Mouse (Mus musculus) C2C12 (cell line): ENCODE results near the gene Atp5s. TPM values are rescaled to one million over a fixed set of nuclear protein-coding genes. Genes with fewer than 3 reads are reported as not detected.
A peak's percentile ranks its signal among the peaks of the same experiment; 100 is the strongest.

ENCODE experiments used
- H3K27me3 ChIP-seq: one replicate; pipeline ENCODE4 v1.6.1; 2011; ENCODE audit not compliant: control insufficient read depth, insufficient read depth, insufficient read length
- H3K36me3 ChIP-seq: one replicate; pipeline ENCODE4 v1.6.1; 2011; ENCODE audit not compliant: control insufficient read depth, insufficient read depth
- H3K4me3 ChIP-seq: one replicate; pipeline ENCODE4 v1.5.1; 2011; ENCODE audit warnings: mild to moderate bottlenecking, control low read depth; ENCODE audit not compliant: poor library complexity, insufficient read depth, severe bottlenecking
- H3K79me2 ChIP-seq: one replicate; pipeline ENCODE4 v1.6.1; 2011; ENCODE audit not compliant: control insufficient read depth, insufficient read depth
- H3K79me3 ChIP-seq: one replicate; pipeline ENCODE4 v1.6.1; 2011; ENCODE audit warnings: low read depth, control low read depth
- H3ac ChIP-seq: one replicate; pipeline ENCODE3; 2011; ENCODE audit warnings: low read depth; ENCODE audit not compliant: control insufficient read depth, insufficient read length
- CEBPB ChIP-seq: IDR thresholded peaks from one replicate; pipeline ENCODE4 v1.6.1; 2011; ENCODE audit warnings: low read depth, mild to moderate bottlenecking, control low read depth, moderate library complexity
- CTCF ChIP-seq: IDR thresholded peaks from one replicate; pipeline ENCODE4 v1.5.1; 2011; ENCODE audit not compliant: control insufficient read depth, insufficient read depth, insufficient read length
- FOSL1 ChIP-seq: IDR thresholded peaks from one replicate; pipeline ENCODE4 v1.8.0; 2011; ENCODE audit warnings: mild to moderate bottlenecking, low read length; ENCODE audit not compliant: poor library complexity, insufficient read depth, severe bottlenecking
- MAX ChIP-seq: IDR thresholded peaks from one replicate; pipeline ENCODE4 v1.6.1; 2011; ENCODE audit warnings: mild to moderate bottlenecking, control low read depth
- MYOD1 ChIP-seq: IDR thresholded peaks from one replicate; pipeline ENCODE4 v1.6.1; 2011; ENCODE audit warnings: low read depth; ENCODE audit not compliant: control insufficient read depth, insufficient read length
- MYOG ChIP-seq: IDR thresholded peaks from one replicate; pipeline ENCODE4 v1.6.1; 2011; ENCODE audit not compliant: control insufficient read depth, insufficient read length; ENCODE audit errors: extremely low read depth
- USF1 ChIP-seq: IDR thresholded peaks from one replicate; pipeline ENCODE4 v1.6.1; 2011; ENCODE audit warnings: low read depth, mild to moderate bottlenecking, control low read depth, moderate library complexity
- polyA plus RNA-seq: library from polyadenylated mRNA; unstranded; fragments of >200 nt; fragmentation: generic; extraction: Trizol; gene quantifications from one replicate; pipeline ENCODE4 v1.2.1, GENCODE M21; 2012; ENCODE audit warnings: missing spikeins

Atp5s gene
- polyA plus RNA-seq, 1 experiment: 2.6 TPM

GRCm38 (mm10) chr12:69744138-69744537, 19.4 kb downstream of the Atp5s start:
- TF ChIP-seq USF1: no peak
- Histone ChIP-seq H3K4me3 (no peak overlapping the region), H3ac (no peak overlapping the region), H3K79me2 (no peaks in the 10 kb centered on the region), H3K79me3 (no peaks in the 10 kb centered on the region), H3K36me3 (no peaks in the 10 kb centered on the region), H3K27me3 (no peaks in the 10 kb centered on the region)

GRCm38 (mm10) chr12:69751864-69752341, 27.2 kb downstream of the Atp5s start:
- no peak overlapping the region for H3K4me3 ChIP-seq

GRCm38 (mm10) chr12:69753936-69754335, 29.2 kb downstream of the Atp5s start:
- Histone ChIP-seq H3K79me3 (no peaks in the 10 kb centered on the region), H3K4me3 (no peak overlapping the region), H3ac (no peak overlapping the region), H3K27me3 (no peaks in the 10 kb centered on the region), H3K79me2 (no peaks in the 10 kb centered on the region), H3K36me3 (no peaks in the 10 kb centered on the region)
- TF ChIP-seq FOSL1: no peak
- no peak for TF ChIP-seq MAX
- TF ChIP-seq CTCF: no peak
- TF ChIP-seq MYOG: no peak
- no peak for TF ChIP-seq CEBPB
- TF ChIP-seq USF1: no peak
- no peak for TF ChIP-seq MYOD1

More at GRCm38 (mm10) chr12:69751864-69752341, 27.2 kb downstream of the Atp5s start:
- no peaks in the 10 kb centered on the region for H3K36me3 ChIP-seq
- no peak overlapping the region for H3ac ChIP-seq
- no peaks in the 10 kb centered on the region for H3K27me3 ChIP-seq
- no peaks in the 10 kb centered on the region for H3K79me2 ChIP-seq
- H3K79me3 ChIP-seq: no peaks in the 10 kb centered on the region
- no peak for TF ChIP-seq USF1
- no peak for TF ChIP-seq MYOD1
- TF ChIP-seq CTCF: no peak
- TF ChIP-seq MYOG: no peak
- no peak for TF ChIP-seq MAX
- no peak for TF ChIP-seq FOSL1
- TF ChIP-seq CEBPB: no peak

- H3K27me3 ChIP-seq: no peaks in the 10 kb centered on the region
- H3K36me3 ChIP-seq: no peaks in the 10 kb centered on the region
- no peaks in the 10 kb centered on the region for H3K79me2 ChIP-seq
- no peaks in the 10 kb centered on the region for H3K79me3 ChIP-seq
- no peak overlapping the region for H3K4me3 ChIP-seq
- H3ac ChIP-seq: no peak overlapping the region
- TF ChIP-seq CEBPB (no peak), FOSL1 (no peak), MYOD1 (no peak), USF1 (no peak), MYOG (no peak), MAX (no peak), CTCF (no peak)
These were observed 31.3 kb downstream of the Atp5s start for GRCm38 (mm10) chr12:69756015-69756414.

- no peak for TF ChIP-seq MYOG
- TF ChIP-seq CTCF: peak; percentile 87
- TF ChIP-seq MYOD1: no peak
- no peak for TF ChIP-seq CEBPB
- no peak for TF ChIP-seq USF1
- no peak for TF ChIP-seq FOSL1
- TF ChIP-seq MAX: peak; percentile 34
- Histone ChIP-seq H3K4me3 (no peak overlapping the region), H3K36me3 (no peaks in the 10 kb centered on the region), H3K79me2 (no peaks in the 10 kb centered on the region), H3ac (peak overlapping the region; percentile 29), H3K27me3 (no peaks in the 10 kb centered on the region), H3K79me3 (no peaks in the 10 kb centered on the region)
These were observed 32.8 kb downstream of the Atp5s start for GRCm38 (mm10) chr12:69757418-69758141.
